Mouse (Mus musculus): ENCODE measurements around the gene Plp2. TPM values are rescaled to one million over a fixed set of nuclear protein-coding genes. Genes with fewer than 3 reads are reported as not detected.
A peak's percentile ranks its signal among the peaks of the same experiment; 100 is the strongest.

Plp2 gene
- total RNA-seq, 2 experiments from 2014 or later, result 71.5 to 72.6 TPM

DNA sequence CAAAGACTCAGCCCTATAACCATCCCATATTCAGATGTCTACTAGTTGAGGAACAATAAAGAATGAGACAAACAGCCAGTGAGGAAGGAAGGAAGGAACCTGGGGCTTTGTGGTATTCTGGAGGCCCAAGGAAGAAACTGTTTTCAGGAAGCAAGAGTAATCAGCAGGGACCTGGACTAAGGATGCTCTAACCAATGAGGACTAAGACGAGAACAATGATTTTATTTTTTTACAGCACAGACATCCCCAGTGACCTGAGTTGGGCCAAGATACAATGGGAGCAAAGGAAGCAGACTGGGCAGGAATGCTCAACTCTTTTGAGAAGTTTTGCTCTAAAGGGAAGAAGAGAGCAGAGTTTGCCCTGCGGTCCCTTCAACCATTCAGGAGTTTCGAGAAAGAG is 8.3 kb downstream of the Plp2 start:
- DNase-seq, result no peak

DNA sequence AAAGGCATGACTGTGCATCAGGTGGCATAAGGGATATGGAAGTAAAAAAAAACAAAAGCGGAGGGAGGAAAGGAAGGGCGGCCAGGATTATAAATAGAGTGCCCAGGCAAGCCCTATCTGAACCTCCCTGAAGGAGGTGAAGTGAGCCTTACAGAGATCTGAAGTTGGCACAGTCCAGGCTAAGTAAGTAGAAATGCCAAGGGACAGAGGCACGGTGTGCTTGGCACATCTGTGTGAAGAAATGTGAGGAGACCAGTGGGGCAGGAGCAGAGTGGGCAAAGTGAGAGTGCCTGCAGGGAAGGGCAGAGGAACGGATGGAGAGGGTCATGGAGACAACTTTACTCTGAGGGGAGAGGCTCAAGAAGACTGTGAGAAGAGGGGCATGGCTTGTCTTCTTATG is 10.1 kb downstream of the Plp2 start:
- DNase-seq, result no peak

DNA sequence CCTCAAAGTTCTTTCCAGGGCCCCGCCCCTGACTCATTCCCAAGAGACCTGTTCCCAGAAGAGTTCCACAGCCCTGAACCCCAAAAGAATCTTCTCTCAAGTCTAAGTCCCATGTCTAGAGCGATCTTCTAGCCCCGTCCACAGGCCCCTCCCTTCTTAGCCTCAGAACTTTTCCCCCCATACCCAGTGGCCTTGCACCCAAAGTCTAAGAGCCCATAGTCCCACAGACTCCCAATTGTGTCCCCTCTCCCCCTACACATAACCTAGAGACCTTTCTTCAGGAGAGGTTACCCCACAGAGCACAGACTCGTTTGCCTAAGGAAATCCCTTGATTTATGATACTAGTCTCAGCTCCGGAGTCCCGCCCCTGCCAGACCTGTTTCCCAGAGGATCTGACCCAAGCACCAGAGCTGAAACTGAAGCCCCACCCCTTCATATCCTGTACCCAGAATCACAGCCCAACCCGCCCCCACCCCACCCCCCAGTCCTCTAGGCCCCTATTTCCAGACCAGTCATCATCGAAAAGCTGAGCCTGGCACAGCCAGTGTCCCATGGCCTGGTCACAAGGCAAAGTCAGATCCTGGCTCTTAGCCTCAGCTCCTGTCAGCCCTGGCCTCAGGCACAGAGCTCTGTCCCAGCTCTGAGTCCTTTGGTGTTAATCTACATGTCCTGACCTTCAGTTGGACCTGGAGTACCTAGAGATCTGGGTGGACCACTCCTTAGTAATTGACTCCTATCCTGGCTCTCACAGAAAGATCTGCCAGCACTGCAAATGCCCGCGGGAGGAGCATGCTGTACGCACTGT is 12.2 kb downstream of the Plp2 start:
- DNase-seq, result peak; percentile 31

DNA sequence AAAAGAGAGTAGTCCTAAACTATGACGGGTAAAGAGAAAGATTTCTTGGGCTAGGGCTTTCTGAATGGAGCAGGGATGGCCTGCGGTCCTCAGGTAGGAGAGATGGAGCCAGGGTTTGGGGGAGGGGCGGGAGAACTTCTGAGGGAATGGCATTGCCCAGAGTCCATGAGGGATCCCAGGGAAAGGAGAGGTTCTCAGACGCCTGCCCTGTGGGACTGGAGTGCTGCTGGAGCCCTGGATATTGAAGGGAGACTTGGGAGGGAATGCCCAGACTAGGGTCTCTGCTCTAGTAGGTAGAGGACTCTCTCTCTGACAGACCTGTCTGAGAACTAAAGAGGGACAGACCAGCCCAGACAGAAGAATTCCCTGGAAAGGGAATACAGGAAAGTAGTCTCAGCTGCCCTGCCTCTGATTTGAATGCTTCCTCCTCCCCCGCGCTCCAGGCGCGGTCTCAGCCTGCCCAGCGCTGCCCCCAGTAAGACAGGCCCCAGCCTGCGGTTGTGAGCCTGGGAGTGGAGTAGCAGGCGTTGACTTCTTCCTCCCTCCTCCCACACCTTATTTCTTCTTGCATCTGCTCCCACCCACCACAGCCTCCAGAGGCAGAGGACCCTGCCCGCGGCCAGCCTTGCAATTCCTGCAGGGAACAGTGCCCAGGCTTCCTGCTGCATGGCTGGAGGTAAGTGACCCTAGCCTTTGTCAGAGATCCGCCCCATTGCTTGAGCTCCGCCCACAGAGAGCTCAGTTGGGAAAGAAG is 13.0 kb downstream of the Plp2 start:
- peak; percentile 79 for DNase-seq

DNA sequence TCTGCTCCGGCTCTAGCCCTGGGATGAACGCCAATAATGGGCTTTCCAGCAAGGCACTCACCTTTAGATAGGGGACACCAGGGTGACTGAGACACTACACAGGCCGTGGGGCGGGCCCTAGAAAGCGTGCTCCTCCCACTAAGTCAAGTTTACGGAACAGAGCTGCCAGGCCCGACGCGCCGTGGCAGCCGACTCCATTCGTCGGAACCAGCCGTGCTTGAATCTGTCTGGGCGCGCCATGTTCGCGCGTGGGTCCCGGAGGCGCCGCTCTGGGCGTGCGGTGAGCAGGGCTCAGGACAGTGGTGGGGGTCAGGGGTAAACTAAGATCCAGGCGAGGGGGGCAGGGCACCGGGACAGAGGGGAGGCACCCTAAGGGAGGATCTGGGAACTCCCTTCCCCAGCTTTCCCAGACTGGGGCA is 14.0 kb downstream of the Plp2 start, which contains the start of gene Prickle3:
Gene Prickle3, plus strand, starts transcription at position 40 of the 419 bp plus-strand sequence.
- DNase-seq, result peak; percentile 76

DNA sequence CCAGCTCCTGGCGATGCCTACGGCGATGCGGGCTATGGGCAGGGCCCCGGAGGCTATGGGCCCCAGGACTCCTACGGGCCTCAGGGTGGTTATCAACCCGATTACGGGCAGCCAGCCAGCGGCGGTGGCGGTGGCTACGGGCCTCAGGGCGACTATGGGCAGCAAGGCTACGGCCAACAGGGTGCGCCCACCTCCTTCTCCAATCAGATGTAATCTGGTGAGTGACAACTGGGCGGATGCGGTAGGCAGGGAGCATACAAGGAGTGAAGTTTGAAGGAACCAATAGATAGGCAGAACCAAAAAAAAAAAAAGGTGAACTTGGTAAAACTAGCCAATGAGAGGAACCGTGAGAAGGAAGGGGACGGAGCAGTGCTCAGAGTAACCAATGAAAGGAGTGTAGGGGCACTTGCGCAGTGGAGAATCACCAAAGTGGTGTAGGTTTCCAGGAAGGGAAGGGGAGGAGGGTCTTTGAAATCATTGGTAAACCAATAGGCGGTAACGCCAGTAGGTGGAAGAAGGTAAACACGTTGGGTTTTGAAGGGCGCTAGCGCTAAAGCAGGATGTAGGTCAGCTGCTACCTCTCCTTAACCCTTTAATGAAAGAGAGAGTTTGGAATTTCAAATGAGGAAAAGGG is 22.4 kb downstream of the Plp2 start:
- peak; percentile 84 for DNase-seq

DNA sequence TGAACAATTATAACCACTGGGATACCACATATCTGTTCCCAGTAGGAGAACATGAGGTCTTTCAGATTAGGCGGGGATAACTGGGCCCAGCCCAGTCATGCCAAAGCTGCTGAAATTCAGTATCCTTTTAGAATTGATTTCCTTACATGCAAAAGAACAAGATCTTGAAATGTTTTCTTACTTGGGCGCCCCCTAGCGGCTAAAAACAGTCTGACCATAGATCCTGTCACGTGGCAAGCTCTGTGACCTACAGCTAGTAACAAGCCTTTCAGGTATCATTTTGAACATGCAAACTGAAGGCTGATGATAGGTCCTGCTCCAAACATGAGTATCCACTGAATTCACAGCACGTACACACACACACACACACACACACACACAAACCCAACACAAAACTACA is 25.8 kb downstream of the Plp2 start:
- DNase-seq, result peak; percentile 87

DNA sequence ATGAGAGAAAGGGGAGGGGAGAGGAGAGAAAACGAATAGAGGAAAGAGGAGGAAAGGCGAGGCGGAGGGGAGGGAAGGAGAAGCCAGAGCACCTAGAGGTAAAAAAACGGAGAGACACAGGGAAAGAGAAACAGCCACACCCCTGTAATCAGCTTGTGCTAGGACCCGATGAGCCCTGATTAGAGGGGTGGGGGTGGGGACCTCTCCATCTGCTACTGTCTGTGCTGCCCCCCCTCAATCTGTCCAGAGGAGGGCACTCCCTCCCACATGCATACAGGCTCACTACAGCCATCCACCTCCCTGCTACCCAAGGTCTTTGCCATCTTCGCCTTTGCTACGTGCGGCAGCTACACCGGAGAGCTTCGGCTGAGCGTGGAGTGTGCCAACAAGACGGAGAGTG is 30.4 kb downstream of the Plp2 start:
- no peak for DNase-seq

DNA sequence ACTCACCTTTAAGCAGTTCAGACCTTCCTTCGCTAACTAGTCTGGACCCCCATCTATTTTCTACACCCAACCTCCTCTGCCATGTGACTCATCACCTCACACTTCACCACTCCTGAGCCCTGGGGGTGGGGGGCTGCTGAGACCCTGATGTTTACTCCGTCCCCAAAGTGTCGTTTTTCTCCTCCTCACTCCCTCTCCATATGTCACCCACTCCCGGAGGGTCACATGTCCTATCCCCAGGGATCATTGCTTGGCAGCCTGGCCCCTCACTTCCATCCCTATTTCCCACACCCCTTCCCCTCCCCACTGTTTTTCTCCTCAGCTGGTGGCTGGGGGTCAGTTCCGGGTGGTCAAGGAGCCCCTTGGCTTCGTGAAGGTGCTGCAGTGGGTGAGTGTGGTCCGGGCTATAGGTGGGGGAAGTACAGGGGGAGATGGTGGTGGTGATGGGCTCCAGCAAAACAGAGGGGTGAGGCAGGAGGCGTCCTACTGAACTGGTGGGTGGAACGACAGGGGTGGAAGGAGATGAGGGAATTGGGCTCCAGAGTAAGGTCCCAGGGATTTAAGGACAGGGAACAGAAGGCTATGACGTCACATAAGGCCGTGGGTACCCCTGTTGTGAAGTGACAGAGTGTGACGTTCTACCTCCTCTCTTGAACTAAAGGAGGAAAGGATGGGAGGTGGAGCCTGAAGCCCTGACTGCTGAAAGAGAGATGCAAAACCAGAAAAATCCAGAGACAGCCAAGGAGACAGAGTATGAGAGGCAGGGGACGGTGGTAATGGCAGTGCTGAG is 31.5 kb downstream of the Plp2 start:
- no peak for DNase-seq

DNA sequence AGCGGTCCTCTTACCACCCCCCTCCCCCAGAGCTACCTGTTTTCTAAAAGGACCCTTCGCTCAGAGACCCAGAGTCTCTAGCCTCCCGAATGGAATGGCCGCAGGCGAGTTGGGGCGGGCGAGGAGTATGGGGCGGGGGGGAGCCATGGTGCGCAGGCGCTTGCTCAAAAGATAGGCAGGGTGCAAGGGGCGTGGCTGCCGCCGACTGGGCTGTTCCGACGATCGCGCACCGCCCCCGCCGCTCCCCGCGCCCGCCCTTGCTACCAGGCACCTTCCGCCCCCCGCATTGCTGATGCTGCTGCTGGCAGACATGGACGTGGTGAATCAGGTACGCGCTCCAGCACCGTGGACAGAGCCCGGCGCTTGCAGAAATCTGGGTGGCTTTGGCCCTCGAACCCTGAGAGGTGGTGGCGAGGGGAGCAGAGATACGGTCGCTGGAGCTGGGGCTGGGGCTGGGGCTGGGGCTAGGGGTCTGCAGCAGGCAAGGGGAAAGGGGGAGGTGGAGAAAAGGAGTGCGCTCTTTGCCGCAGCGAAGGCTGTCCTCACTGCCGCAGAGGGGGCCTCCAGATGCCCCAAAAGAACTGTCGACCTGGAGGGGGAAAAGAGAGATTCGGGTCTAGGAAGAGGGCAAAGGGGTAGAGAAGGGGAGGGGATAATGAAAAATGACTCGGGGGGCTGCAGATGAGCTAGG is 32.6 kb downstream of the Plp2 start, which contains the start of gene Syp:
Gene Syp, plus strand, starts transcription at position 71 of the 691 bp plus-strand sequence.
- peak; percentile 90 for DNase-seq

DNA sequence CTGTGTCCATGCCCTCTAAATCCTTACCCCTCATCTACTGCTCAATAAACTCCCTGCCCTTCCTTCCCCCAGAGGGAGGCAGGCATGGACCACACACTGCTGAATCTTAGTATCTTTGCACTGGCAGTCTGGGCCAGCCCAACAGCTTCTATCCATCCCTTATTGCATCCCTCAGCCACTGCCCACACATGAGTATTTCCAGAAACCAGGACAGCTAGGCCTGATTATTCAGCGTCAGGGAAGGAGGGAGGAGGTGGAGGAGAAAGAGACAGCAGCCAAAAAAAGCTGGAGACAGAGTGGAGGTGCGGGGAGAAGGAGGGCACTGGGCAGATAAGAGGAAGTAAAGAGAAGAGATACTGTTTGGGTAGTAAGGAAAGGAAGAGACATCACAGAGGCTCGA is 36.1 kb downstream of the Plp2 start:
- DNase-seq, result no peak

DNA sequence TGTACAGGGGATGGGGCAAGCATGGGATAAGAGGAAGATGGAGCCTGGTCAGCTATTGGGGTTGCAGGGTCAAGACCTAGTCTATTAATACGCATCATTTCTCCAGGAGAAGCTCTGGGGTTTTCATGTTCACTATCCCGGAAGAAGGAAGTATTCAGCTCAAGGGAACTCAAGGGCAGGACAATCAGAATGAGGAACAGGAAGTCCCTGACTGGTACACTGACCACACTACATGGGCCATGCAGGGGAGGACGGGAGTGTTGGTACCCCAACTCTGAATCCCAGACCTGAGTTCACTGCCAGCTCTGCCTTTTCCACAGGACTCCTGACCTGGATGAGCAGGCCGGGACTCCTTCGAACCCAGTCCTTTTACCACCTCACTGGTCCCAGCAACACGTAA is 38.6 kb downstream of the Plp2 start:
- DNase-seq, result no peak

Other genes starting within 250 kb of the Plp2 start
- under 1 TPM; 0.30 to 0.45 TPM for gene Foxp3, start 97.7 kb downstream of the Plp2 start, total RNA-seq (2021)
- gene Ppp1r3f, start 97.1 kb downstream of the Plp2 start, total RNA-seq (2021), result 1 to 10 TPM; 3.2 to 3.5 TPM
- 10 to 100 TPM; 17.8 to 20.1 TPM for gene Ccdc22, start 65.9 kb downstream of the Plp2 start, total RNA-seq (2021)
- gene Cacna1f, start 64.3 kb downstream of the Plp2 start, total RNA-seq (2021), result not detected
- gene Syp, start 32.9 kb downstream of the Plp2 start, total RNA-seq (2021), result 10 to 100 TPM; 44.4 to 58.6 TPM
- 10 to 100 TPM in 1 of 2 experiments, 1 to 10 TPM in 1; 9.2 to 18.0 TPM for gene Prickle3, start 14.1 kb downstream of the Plp2 start, total RNA-seq (2021)
- 1 to 10 TPM; 5.3 to 5.8 TPM for gene Magix, start 9.9 kb upstream of the Plp2 start, total RNA-seq (2021)
- gene Gpkow, start 25.7 kb upstream of the Plp2 start, total RNA-seq (2021), result 10 to 100 TPM; 38.0 to 40.1 TPM
- gene Wdr45, start 42.9 kb upstream of the Plp2 start, total RNA-seq (2021), result 10 to 100 TPM; 57.2 to 57.5 TPM
- gene Gm45208, start 50.9 kb upstream of the Plp2 start, total RNA-seq (2021), result not detected
- 10 to 100 TPM; 12.3 to 13.9 TPM for gene Praf2, start 57.0 kb upstream of the Plp2 start, total RNA-seq (2021)
- gene Ccdc120, start 79.5 kb upstream of the Plp2 start, total RNA-seq (2021), result 1 to 10 TPM; 5.2 to 6.9 TPM
- 10 to 100 TPM; 35.7 to 39.3 TPM for gene Tfe3, start 91.2 kb upstream of the Plp2 start, total RNA-seq (2021)
- 10 to 100 TPM; 34.2 to 48.2 TPM for gene Gripap1, start 118.4 kb upstream of the Plp2 start, total RNA-seq (2021)
- 1 to 10 TPM; 1.2 to 2.1 TPM for gene Kcnd1, start 150.9 kb upstream of the Plp2 start, total RNA-seq (2021)
- gene Otud5, start 170.0 kb upstream of the Plp2 start, total RNA-seq (2021), result 10 to 100 TPM; 49.6 to 54.7 TPM
- gene Pim2, start 206.9 kb upstream of the Plp2 start, total RNA-seq (2021), result 1 to 10 TPM; 6.2 to 9.2 TPM
- 10 to 100 TPM; 23.2 to 27.0 TPM for gene Slc35a2, start 212.6 kb upstream of the Plp2 start, total RNA-seq (2021)
- 10 to 100 TPM; 66.3 to 79.2 TPM for gene Pqbp1, start 227.9 kb upstream of the Plp2 start, total RNA-seq (2021)
- 10 to 100 TPM; 88.3 to 94.3 TPM for gene Timm17b, start 228.0 kb upstream of the Plp2 start, total RNA-seq (2021)
- not detected for gene Gm10491, start 236.4 kb upstream of the Plp2 start, total RNA-seq (2021)
- not detected for gene Gm10490, start 238.2 kb upstream of the Plp2 start, total RNA-seq (2021)
- 10 to 100 TPM; 37.3 to 41.2 TPM for gene Pcsk1n, start 248.4 kb upstream of the Plp2 start, total RNA-seq (2021)